Mouse (Mus musculus) lung, postnatal 10 days (tissue): Measurements from ENCODE around the gene Ccdc155.
A peak's percentile ranks its signal among the peaks of the same experiment; 100 is the strongest.

ENCODE experiments used
- DNase-seq: peaks from one replicate; pipeline ENCODE4 v3.0.0; 2021

The Ccdc155 gene

GRCm38 (mm10) chr7:45204380-45205143 is at the start of gene Ccdc155:
Gene Ccdc155, minus strand, starts transcription at chr7:45204892.
- peak; percentile 95 for DNase-seq

GRCm38 (mm10) chr7:45253806-45254205 is 49.1 kb upstream of the Ccdc155 start:
- DNase-seq: no peak

DNA sequence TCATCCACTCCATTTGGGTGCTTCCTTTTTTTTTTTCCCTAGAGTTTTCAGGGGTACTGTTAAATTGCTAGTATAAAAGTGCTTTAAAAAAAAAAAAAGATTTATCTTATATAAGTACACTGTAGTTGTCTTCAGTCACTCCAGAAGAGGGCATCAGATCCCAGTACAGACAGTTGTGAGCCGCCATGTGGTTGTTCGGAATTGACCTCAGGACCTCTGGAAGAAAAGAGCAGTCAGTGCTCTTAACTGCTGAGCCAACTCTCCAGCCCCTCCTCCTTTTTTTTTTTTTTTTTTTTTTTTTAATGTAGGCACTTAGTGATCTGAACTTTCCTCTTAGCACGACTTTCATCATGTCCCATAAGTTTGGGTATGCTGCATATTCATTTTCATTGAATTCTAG is 43.0 kb upstream of the Ccdc155 start:
- DNase-seq: no peak

GRCm38 (mm10) chr7:45241389-45241749 is 36.7 kb upstream of the Ccdc155 start:
- no peak for DNase-seq

DNA sequence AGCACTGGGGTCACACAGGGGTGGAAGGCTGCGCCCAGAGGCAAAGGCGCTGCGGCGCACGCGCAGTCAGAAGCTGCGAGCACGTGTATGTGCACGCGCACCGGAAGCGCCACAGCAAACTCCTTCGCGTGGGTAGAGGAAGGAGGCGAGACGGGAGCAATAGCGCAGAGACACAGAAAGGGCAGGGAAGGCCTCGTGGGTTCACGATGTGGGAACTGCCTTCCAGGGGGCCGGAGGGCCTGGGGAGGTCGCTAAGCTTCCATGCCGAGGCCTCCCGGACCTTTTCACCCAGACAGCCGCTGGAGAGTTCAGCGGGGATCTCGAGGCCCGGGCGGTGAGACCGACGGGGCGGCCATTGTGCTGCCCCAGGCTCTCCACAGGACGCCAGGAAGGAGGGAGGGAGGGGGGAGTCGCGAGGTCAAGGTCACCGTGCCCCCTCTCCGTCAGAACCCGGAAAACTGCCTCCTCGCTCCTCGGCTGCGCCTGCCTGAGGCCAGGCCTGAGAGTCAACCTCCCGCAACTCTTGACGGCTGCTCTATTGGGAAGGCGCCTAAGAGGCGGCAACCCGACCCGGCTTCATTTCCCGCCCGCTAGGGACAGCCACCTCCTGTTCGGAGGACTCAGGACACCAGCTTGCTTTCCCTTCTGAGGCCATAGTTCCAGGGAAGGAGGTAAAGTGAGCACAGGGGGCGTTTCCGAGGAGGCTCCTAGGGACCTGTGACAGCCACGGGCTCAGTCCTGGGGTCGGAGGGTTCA is 36.1 kb upstream of the Ccdc155 start, which contains the start of gene Slc6a16:
Gene Slc6a16 (plus strand): TSS at position 453 of the 756 bp plus-strand sequence.
- DNase-seq: peak; percentile 42

DNA sequence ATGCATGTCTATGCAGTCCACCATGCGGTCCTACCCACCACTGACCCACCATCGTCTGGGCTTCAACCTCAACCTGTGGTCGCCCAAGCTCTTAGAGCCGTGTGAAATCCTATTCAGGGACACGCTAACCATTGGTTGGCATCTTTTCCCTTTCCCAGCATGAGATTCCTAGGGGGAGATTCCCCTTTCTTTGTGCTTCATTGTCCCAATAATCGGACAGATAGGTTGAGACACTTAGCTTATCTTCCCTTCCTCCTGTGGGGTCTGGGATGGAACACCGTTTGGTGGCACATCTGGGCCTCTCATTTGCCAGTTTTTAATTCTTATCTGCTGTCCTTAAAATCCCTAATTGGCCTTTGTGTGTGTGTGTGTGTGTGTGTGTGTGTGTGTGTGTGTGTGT is 35.4 kb upstream of the Ccdc155 start:
- DNase-seq: no peak

GRCm38 (mm10) chr7:45238723-45239496 is 34.2 kb upstream of the Ccdc155 start, which contains the start of gene Cd37:
Gene Cd37, minus strand, starts transcription at chr7:45239115.
- DNase-seq: peak; percentile 39

DNA sequence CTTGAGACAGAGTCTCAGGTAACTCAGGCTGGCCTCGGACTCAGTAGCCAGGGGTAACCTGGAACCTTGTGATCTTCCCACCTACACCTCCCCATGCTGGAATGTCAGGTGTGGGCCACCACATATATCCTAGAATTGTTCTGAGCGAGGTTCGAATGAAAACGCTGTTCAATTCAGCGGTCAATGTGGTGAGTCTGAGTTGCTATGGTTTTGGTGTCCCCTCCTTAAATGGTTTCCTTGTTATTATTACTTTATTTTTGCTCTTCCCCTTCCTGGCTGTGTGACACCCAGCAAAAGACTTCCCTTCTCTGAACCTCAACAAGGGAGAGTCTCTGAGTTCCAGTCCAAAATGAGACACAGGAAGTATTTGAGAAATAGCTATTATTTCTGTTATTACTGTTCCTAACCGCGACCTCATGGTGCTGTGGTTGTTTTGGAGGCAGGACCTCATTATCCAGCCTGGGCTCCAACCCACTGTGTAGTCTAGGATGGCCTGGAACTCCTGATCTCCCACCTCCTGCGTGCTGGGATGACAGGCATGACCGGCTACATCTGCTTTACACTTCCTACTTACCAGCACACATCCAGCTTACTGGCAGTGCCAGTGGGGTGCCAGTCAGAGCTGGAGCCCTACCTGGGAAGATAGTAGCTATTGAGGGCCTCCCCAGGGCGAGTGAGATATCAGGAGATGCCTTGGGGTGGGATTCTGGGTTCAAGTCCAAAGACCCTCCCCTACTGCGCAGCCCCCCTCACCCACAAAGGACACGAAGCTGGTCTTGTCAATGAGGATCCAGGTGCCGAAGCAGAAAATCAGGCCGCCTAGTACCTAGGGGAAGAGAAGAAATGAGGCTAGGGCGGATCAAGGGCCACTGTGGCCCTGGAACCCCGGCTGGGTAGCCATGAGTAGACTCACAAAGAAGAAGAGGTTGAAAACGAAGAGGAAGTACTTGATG is 33.3 kb upstream of the Ccdc155 start:
- DNase-seq: no peak

GRCm38 (mm10) chr7:45235656-45236180 is 31.0 kb upstream of the Ccdc155 start:
- DNase-seq: no peak

DNA sequence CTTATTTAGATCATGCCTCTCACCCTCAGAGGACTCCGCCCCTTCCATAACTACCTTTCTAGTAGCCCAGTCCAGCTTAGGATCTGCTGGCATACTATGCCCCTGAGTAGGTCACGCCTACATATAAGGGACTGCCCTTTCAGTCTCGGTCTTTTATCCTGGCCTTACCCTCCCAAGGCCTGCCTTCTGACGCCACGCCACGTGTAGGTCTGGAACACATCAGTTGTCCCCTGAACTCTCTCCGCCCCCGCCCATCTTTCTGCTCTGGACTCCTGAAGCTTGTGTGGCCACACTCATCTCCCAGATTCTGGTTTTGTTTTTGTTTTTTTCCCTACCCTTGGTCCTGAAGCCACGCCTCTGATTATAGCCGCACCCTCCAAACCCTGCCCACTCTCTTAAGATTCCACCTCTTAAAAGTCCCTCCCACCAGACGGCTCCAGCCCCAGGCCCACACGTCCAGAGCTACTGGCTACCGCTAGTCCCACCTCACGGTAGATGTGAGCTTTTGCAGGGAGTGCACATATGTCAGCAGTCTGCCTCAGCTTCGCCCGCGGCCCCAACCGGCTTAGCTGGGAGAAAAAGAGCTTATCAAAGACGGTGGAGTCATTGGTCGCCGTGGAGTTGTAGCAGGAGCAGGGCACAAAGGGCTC is 30.4 kb upstream of the Ccdc155 start:
- DNase-seq: peak; percentile 74

- no peak for DNase-seq
Measured at GRCm38 (mm10) chr7:45234333-45234841, 29.7 kb upstream of the Ccdc155 start.

DNA sequence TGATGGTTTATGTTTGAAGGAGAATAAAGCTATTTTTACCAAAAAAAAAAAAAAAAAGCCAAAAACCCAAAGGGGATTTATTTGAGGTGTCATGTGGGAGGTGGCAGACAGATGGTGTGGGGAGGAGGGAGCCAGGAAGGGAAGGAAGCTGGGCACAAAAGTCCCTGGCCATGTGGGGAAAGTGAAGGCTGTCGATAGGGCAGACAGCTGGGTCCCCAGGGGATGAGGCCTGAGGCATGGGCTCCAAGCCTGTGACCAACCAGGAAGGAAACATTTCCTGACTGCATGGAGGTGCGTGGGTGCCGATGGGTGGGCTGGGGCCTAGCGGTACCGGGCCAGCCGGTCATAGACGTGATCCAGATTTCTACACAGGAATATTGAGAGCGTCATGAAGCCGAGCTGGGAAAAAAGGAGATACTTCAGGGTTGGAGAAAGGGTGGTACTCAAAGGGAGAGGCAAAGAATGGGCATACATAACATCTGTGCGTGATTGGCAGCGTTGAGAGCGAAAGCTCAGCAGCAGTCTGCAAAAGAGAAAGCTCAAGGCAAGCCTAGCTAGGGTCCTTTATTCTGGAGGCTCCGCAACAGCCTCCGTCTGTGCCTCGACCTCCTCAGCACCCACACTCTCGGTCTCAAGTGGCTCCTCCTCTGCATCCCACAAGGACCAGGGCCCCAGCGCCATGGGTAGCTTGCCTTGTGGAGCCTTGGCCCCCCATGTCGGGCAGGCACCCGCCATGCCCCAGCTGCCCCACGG is 29.1 kb upstream of the Ccdc155 start:
- DNase-seq: no peak

DNA sequence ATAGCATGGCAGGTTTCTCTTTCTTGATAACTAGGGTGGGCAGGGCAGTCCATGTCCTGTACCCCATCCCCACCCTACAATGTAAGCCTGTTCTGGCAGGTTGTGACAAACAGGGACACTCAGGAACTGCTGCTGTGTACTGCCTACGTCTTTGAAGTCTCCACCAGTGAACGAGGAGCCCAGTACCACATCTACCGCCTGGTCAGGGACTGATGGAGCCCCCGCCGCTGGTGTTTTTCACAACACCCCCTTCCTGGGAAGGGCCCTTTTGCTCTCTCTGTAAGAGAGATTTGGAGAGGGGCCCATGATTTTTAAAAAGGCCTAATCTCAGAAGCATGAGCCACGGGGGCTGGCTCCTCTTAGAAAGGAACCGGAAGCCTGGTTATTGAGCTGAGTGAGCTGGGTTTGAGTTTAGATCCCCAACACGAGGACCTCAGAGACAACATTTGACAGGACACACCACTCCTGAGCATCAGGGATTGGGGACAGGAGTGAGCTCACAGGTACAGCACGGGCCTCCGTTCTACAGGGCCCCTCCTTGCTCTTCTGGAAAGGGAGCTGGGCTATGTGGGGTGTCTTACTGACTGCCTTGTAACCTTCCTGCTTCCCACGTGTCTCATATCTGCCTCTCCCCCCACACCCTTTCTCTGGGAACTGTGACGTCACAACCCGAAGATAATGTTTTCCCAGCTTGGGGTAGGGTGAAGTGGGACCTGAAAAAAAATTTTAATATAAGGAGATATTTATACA is 28.2 kb upstream of the Ccdc155 start:
- DNase-seq: no peak

DNA sequence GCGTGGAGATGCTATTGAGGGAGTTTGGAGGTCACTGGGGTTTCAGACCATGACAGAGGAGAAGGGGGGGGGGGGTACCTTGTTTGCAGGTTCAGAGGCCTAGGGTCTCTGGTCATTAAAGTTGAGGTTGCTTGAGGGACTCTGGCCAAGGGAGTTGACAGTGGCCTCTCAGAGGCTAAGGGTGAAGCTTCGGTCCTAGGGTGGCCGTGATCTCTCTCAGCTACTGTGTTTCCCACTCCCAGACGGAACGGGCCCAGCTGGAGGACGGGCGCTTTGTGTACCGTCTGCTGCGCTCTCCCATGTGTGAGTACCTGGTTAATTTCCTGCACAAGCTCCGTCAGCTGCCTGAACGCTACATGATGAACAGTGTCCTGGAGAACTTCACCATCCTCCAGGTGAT is 27.2 kb upstream of the Ccdc155 start:
- no peak for DNase-seq

- no peak for DNase-seq
Measured at GRCm38 (mm10) chr7:45231192-45231591, 26.5 kb upstream of the Ccdc155 start.

DNA sequence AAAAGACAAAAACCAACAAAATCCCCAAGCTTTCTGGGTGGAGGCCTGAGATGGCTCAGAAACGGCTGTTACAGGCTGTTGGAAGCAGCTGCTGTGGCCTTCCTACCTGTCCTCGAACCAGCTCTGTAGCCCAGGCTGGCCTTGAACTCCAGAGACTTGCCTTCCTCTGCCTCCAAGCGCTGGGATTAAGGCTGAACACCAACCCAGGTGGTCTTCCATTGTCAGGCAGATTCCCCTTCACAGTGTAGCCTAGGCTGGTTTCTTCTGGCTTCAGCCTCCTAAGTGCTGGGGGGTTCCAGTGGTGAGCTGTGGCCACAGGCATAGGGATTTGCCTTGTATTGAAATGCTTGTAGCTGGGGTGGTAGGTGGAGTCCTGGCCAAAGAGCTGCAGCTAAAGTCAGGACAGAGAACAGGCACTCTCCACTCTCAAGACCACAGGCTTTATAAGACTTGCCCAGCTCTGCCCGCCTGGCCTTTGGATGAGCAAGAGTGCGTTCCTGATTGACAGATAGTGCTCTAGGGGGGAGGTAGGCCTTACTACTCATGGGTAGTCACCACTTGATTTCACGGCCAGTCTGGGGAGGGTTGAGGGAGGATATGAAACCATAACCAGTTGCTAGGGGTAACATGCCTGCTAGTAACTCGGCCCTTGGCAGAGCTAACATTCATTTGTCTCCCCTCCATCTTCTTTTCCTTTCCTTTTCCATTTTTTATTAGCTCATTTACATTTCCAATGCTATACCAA is 24.9 kb upstream of the Ccdc155 start:
- DNase-seq: no peak

DNA sequence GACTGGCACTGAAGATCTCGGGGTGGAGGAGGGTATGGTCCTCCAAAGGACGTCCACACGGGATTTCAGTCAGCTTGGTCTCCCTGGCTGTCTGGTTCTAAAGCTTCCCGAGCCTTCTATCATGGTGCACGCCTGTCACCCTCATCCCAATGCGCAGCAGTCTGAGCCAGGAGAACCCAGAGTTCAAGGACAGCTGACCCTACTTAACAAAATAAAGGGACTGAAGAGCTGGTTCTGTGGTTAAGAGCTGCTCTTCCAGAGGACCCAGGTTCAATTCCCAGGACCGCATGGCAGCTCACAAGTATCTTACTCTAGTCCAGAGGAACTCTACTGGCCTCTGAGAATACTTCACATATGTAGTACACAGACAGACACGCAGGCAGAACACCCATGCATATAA is 24.4 kb upstream of the Ccdc155 start:
- DNase-seq: no peak

GRCm38 (mm10) chr7:45228548-45228947 is 23.9 kb upstream of the Ccdc155 start:
- no peak for DNase-seq

- no peak for DNase-seq
Measured at GRCm38 (mm10) chr7:45226421-45226820, 21.7 kb upstream of the Ccdc155 start.
